Mouse (Mus musculus) lung, embryonic 14.5 days (tissue): Measurements from ENCODE around the gene Ccdc146. TPM values are rescaled to one million over a fixed set of nuclear protein-coding genes. Genes with fewer than 3 reads are reported as not detected.
A peak's percentile ranks its signal among the peaks of the same experiment; 100 is the strongest.

ENCODE experiments used
- ATAC-seq: fragments of 200-750 bp; cut with Nextera tagmentation; 2 replicates; pipeline ENCODE4 v1.8.0; 2017; ENCODE audit warnings: mild to moderate bottlenecking, moderate TSS enrichment, moderate library complexity; ENCODE audit not compliant: insufficient read depth
- DNase-seq: peaks from one replicate; pipeline ENCODE4 v3.0.0-alpha.2; 2015
- H3K27ac ChIP-seq: fragments of 300-500 bp; sonication (generic); 2 replicates; pipeline ENCODE4 v1.5.1; 2014; ENCODE audit warnings: low read depth, mild to moderate bottlenecking, moderate library complexity
- H3K27me3 ChIP-seq: fragments of 300-500 bp; sonication (generic); 2 replicates; pipeline ENCODE4 v1.6.1; 2014; ENCODE audit warnings: low read length, control low read depth; ENCODE audit not compliant: insufficient read depth
- H3K36me3 ChIP-seq: fragments of 300-500 bp; sonication (generic); 2 replicates; pipeline ENCODE4 v1.6.1; 2014; ENCODE audit warnings: control low read depth; ENCODE audit not compliant: insufficient read depth
- H3K4me1 ChIP-seq: fragments of 300-500 bp; sonication (generic); 2 replicates; pipeline ENCODE4 v1.6.1; 2014; ENCODE audit warnings: antibody characterized with exemption, control low read depth; ENCODE audit not compliant: insufficient read depth
- H3K4me2 ChIP-seq: fragments of 300-500 bp; sonication (generic); 2 replicates; pipeline ENCODE4 v1.6.1; 2014; ENCODE audit warnings: mild to moderate bottlenecking
- H3K4me3 ChIP-seq: fragments of 300-500 bp; sonication (generic); 2 replicates; pipeline ENCODE4 v1.5.1; 2014; ENCODE audit warnings: low read depth, low read length
- H3K9ac ChIP-seq: fragments of 300-500 bp; sonication (generic); 2 replicates; pipeline ENCODE4 v1.6.1; 2014
- H3K9me3 ChIP-seq: fragments of 300-500 bp; sonication (generic); 2 replicates; pipeline ENCODE4 v1.6.1; 2016; ENCODE audit warnings: low read depth, low read length, control low read depth
- CTCF ChIP-seq: IDR thresholded peaks from 2 replicates; pipeline ENCODE4 v1.5.1; 2016; ENCODE audit warnings: antibody characterized with exemption, low read depth
- WGBS: fragments of 180-500 bp; shearing (Covaris S2); extraction: QIAGEN DNeasy Blood & Tissue Kit; methylation state at CpG from one replicate; pipeline ENCODE4 v1.1.7; 2014; 5-methylcytosine and 5-hydroxymethylcytosine counted together
- polyA plus RNA-seq: library from polyadenylated mRNA; unstranded; fragments of >200 nt; fragmentation: Nextera tagmentation; extraction: Ambion mirVana; gene quantifications from 2 replicates; pipeline ENCODE4 v1.2.1, GENCODE M21; 2014

Ccdc146 gene
- polyA plus RNA-seq, 1 experiment from 2014 or later = 0.18 TPM

GRCm38 (mm10) chr5:21261202-21261844 is 163.2 kb downstream of the Ccdc146 start:
- no peak overlapping the region for H3K27ac ChIP-seq
- H3K36me3 ChIP-seq = no peaks in the 10 kb centered on the region
- H3K9me3 ChIP-seq = no peaks in the 10 kb centered on the region
- H3K4me2 ChIP-seq = no peak overlapping the region
- no peaks in the 10 kb centered on the region for H3K27me3 ChIP-seq
- 33% methylated on average over 6 of the region's 6 CpGs for WGBS
- H3K9ac ChIP-seq = no peak overlapping the region
- no peak overlapping the region for H3K4me3 ChIP-seq
- H3K4me1 ChIP-seq = no peaks in the 10 kb centered on the region
- ATAC-seq (no peak), DNase-seq (no peak)
- no peak for TF ChIP-seq CTCF

- H3K9ac ChIP-seq = no peak overlapping the region
- DNase-seq (no peak), ATAC-seq (no peak)
- no peaks in the 10 kb centered on the region for H3K36me3 ChIP-seq
- H3K27ac ChIP-seq = no peak overlapping the region
- H3K4me2 ChIP-seq = no peak overlapping the region
- no peaks in the 10 kb centered on the region for H3K27me3 ChIP-seq
- no peaks in the 10 kb centered on the region for H3K9me3 ChIP-seq
- WGBS = 59% methylated on average over 7 of the region's 7 CpGs
- H3K4me1 ChIP-seq = no peaks in the 10 kb centered on the region
- no peak for TF ChIP-seq CTCF
- H3K4me3 ChIP-seq = no peak overlapping the region
These were observed 163.7 kb downstream of the Ccdc146 start for GRCm38 (mm10) chr5:21260746-21261145.

GRCm38 (mm10) chr5:21257806-21258205 is 166.7 kb downstream of the Ccdc146 start:
- TF ChIP-seq CTCF = peak; percentile 58
- ATAC-seq (no peak), DNase-seq (peak; percentile 41)
- Histone ChIP-seq H3K4me1 (no peaks in the 10 kb centered on the region), H3K9ac (no peak overlapping the region), H3K36me3 (no peaks in the 10 kb centered on the region), H3K4me3 (no peak overlapping the region), H3K27ac (no peak overlapping the region), H3K4me2 (no peak overlapping the region), H3K9me3 (no peaks in the 10 kb centered on the region), H3K27me3 (no peaks in the 10 kb centered on the region)
- WGBS = 69% methylated on average over 6 of the region's 6 CpGs

GRCm38 (mm10) chr5:21257126-21257525 is 167.4 kb downstream of the Ccdc146 start:
- WGBS = 59% methylated on average over 4 of the region's 4 CpGs
- no peak overlapping the region for H3K9ac ChIP-seq
- no peaks in the 10 kb centered on the region for H3K36me3 ChIP-seq
- no peaks in the 10 kb centered on the region for H3K9me3 ChIP-seq
- no peak overlapping the region for H3K4me2 ChIP-seq
- no peak overlapping the region for H3K4me3 ChIP-seq
- no peak for ATAC-seq
- TF ChIP-seq CTCF = no peak
- H3K27me3 ChIP-seq = no peaks in the 10 kb centered on the region
- no peak for DNase-seq
- no peaks in the 10 kb centered on the region for H3K4me1 ChIP-seq
- no peak overlapping the region for H3K27ac ChIP-seq

- Histone ChIP-seq H3K4me3 (no peak overlapping the region), H3K4me1 (no peaks in the 10 kb centered on the region), H3K36me3 (no peaks in the 10 kb centered on the region), H3K9ac (no peak overlapping the region), H3K9me3 (no peaks in the 10 kb centered on the region), H3K27ac (no peak overlapping the region), H3K4me2 (no peak overlapping the region), H3K27me3 (no peaks in the 10 kb centered on the region)
- DNase-seq (no peak), ATAC-seq (no peak)
- no peak for TF ChIP-seq CTCF
- WGBS = 66% methylated on average over 5 of the region's 5 CpGs
These were observed 168.8 kb downstream of the Ccdc146 start for GRCm38 (mm10) chr5:21255551-21256132.

GRCm38 (mm10) chr5:21254731-21255525 is 169.5 kb downstream of the Ccdc146 start:
- Histone ChIP-seq H3K36me3 (no peaks in the 10 kb centered on the region), H3K4me1 (no peaks in the 10 kb centered on the region), H3K27me3 (no peaks in the 10 kb centered on the region), H3K9me3 (no peaks in the 10 kb centered on the region), H3K4me3 (no peak overlapping the region), H3K9ac (no peak overlapping the region), H3K4me2 (no peak overlapping the region), H3K27ac (no peak overlapping the region)
- DNase-seq (no peak), ATAC-seq (no peak)
- 72% methylated on average over 12 of the region's 12 CpGs for WGBS
- no peak for TF ChIP-seq CTCF

GRCm38 (mm10) chr5:21248834-21249233 is 175.6 kb downstream of the Ccdc146 start:
- Histone ChIP-seq H3K27me3 (no peaks in the 10 kb centered on the region), H3K4me3 (no peak overlapping the region), H3K9me3 (no peaks in the 10 kb centered on the region), H3K4me2 (no peak overlapping the region), H3K4me1 (no peaks in the 10 kb centered on the region; the same call in 1 of the 2 replicates), H3K27ac (no peak overlapping the region), H3K36me3 (no peaks in the 10 kb centered on the region), H3K9ac (no peak overlapping the region)
- WGBS = 55% methylated on average over 5 of the region's 5 CpGs
- DNase-seq (no peak), ATAC-seq (no peak)
- no peak for TF ChIP-seq CTCF
